Mouse (Mus musculus) heart, postnatal 4 days (tissue): Measurements from ENCODE around the gene Ranbp1. TPM values are rescaled to one million over a fixed set of nuclear protein-coding genes. Genes with fewer than 3 reads are reported as not detected.
"Not testable (repeated sequence)": the region's sequence is repeated elsewhere in the genome, so short reads cannot be mapped to it uniquely, and the experiment has no call there.

Source experiments
- DNase-seq: peaks from one replicate; pipeline ENCODE4 v3.0.0; 2021
- microRNA-seq, 2 experiments: library from miRNA; unstranded; fragments of <30 nt; microRNA quantifications; one replicate each; pipeline ENCODE4 v1.2.0; 2021 to 2022
- total RNA-seq, 2 experiments: library from RNA; stranded (reverse); gene quantifications; 2 replicates each; pipeline ENCODE4 v1.2.3; 2021

Gene Ranbp1
- total RNA-seq, 2 experiments from 2014 or later = 130 to 137 TPM

DNA sequence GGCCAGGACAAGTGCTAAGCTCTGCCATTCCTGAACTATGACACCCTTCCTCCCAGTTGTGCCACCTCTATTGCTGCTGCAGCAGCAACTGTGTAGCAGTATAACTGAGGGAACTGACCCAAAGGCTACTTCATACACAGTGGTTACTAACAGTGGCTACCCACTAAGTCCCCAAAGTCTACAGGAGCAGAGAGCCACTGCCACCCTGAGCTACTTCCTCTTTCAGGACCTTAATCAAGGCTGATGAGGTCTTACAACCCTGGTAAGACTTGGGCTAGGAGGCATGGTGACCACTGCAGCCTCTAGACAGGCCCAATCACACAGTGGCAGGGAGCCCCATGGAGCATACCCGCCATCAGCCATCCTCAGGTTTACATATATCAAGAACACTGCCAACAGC lies 46.5 kb downstream of the Ranbp1 start:
- DNase-seq = no peak

DNA sequence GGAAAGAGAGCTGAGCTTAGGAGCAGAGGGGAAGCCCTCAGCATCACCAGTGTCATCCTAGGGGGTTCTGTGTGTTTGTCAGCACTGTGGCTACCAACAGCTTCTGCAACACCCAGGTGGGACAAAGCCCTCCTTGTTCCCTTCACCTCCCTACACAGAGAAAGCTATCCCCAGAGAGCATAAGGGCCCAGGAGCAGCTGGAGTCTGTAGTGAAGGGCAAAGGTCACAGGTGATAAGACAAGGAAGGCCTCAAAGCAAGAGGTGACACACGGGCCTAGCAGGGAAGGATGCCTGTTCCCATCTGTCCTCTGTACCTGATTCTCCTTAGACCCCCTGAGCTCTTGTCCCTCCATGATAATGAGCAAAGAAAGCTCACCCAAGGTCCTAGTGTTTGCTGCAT lies 46.9 kb downstream of the Ranbp1 start:
- no peak for DNase-seq

- no peak for DNase-seq
Observed at GRCm38 (mm10) chr16:18200062-18200461, 48.5 kb downstream of the Ranbp1 start.

DNA sequence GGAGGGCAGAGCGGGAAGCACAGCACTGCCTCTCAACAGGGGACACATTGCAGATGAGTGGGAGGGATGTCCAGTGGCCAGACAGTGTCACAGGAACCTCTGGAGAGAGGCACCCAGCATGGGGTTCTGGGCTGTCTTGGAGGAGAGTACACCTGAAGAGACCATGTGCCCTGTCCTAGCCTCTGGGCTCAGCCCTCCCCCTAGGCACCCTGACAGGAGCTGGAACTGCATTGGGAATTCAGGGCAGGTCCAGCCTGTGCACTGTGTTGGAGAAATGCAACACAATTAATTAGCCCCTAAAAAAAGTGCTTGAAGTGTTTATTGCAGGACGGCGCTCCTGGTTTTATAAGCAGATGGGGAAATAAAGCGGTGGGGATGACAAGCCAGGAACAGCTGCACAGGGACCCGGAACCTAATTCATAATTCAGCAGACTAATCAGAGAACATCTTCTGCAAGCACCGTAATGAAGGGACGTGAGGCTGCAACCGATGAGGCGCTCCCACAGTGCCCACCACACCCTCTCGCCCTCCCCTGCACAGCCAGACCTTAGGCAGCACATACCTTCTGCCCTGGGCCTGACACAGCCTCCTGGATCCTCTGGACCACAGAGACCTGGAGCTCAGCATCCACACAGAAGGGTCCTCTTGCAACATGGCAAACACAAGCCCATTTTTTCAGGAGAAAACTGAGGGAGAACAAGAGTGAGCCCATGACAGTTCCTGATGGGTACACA lies 50.0 kb downstream of the Ranbp1 start:
- DNase-seq = no peak

DNA sequence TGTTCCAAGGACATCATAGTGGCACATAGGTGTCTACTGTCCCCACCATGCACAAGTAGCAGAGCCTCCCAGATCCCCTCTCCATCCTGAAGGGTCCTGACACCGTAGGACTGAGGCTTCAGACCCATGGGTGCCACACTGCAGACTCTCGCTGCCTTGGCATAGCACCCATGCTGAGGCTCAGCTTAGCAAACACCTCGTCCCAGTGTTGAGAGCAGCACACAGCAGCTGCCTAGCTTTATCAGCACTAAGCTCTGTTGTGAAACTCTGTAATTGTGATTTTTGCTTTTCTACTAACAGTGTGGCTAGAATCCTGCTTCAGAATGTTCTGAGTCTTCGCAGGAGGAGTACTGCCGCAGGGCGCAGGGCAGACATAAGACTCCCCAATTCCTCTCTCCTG lies 50.7 kb downstream of the Ranbp1 start:
- no peak for DNase-seq

- not testable (repeated sequence) for DNase-seq
Observed at GRCm38 (mm10) chr16:18195561-18195960, 53.0 kb downstream of the Ranbp1 start.

DNA sequence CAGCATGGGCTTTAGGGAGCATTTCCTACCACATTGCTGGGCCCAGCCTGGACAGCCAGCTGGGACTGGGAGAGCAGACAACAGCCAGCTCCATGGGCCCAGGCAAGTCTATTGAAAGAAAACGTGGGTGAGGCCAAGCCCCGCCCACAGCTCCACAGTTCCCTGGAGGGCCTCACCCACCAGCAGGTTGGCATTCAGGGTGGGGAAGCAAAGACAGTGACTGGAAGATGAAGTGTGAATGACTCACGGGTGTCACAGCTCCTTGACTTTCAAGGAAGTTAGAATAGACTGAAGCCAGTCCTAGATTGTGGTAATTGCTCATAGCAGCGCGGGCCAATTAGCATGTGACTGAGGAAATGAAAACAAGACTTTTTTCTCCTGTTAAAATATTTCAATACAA lies 53.5 kb downstream of the Ranbp1 start:
- no peak for DNase-seq

- DNase-seq = no peak
Observed at GRCm38 (mm10) chr16:18194208-18194985, 54.1 kb downstream of the Ranbp1 start.

GRCm38 (mm10) chr16:18191006-18191405 lies 57.5 kb downstream of the Ranbp1 start:
- DNase-seq = no peak

Small RNAs within 50 kb of the gene (microRNA-seq; reads per million reads assigned to microRNA genes)
- 0.20 to 1.7 reads per million in 2 experiments for gene Gm24572
- gene Mir1306 = 332 to 515 reads per million in 2 experiments

Other genes starting within 250 kb of the Ranbp1 start
- 10 to 100 TPM; 42.4 to 48.6 TPM for gene Dgcr6, start 195.9 kb downstream of the Ranbp1 start, total RNA-seq
- 1 to 10 TPM; 5.3 to 6.0 TPM for gene Prodh, start 158.5 kb downstream of the Ranbp1 start, total RNA-seq
- 1 to 10 TPM; 6.0 to 7.8 TPM for gene Rtn4r, start 121.1 kb downstream of the Ranbp1 start, total RNA-seq
- not detected for gene Ccdc188, start 30.9 kb downstream of the Ranbp1 start, total RNA-seq
- 10 to 100 TPM; 29.8 to 36.0 TPM for gene Zdhhc8, start 13.6 kb downstream of the Ranbp1 start, total RNA-seq
- 10 to 100 TPM; 30.8 to 32.9 TPM for gene Trmt2a, start 53 bp downstream of the Ranbp1 start, total RNA-seq
- gene Gm49776, start 9.6 kb upstream of the Ranbp1 start, total RNA-seq = not detected
- 10 to 100 TPM; 33.0 to 40.3 TPM for gene Dgcr8, start 40.5 kb upstream of the Ranbp1 start, total RNA-seq
- 10 to 100 TPM; 47.0 to 48.8 TPM for gene Tango2, start 99.4 kb upstream of the Ranbp1 start, total RNA-seq
- gene Arvcf, start 99.5 kb upstream of the Ranbp1 start, total RNA-seq = 10 to 100 TPM; 43.5 to 44.2 TPM
- 10 to 100 TPM; 26.7 to 29.0 TPM for gene Txnrd2, start 177.7 kb upstream of the Ranbp1 start, total RNA-seq
- gene Comt, start 178.1 kb upstream of the Ranbp1 start, total RNA-seq = 100 to 1,000 TPM; 116 to 122 TPM
- 1 to 10 TPM; 6.3 to 7.9 TPM for gene Gnb1l, start 250.0 kb upstream of the Ranbp1 start, total RNA-seq